Mouse (Mus musculus) lung, adult 10 weeks (tissue): Measurements from ENCODE around the gene Tnfaip6. TPM values are rescaled to one million over a fixed set of nuclear protein-coding genes. Genes with fewer than 3 reads are reported as not detected.

Experiments used
- polyA plus RNA-seq: library from polyadenylated mRNA; stranded (reverse); fragments of 350-450 nt; fragmentation: Illumina TruSeq; extraction: RNeasy Lipid Tissue Mini Kit (QIAGEN cat#74804); gene quantifications from one replicate; pipeline ENCODE4 v1.2.3, GENCODE M21; 2014; ENCODE audit warnings: low read depth, low replicate concordance; ENCODE audit not compliant: insufficient read depth

The Tnfaip6 gene
- polyA plus RNA-seq = 1.7 TPM

GRCm38 (mm10) chr2:52037882-52038281, at the start of gene Tnfaip6:
TSS of gene Tnfaip6 (plus strand) at chr2:52038009.

GRCm38 (mm10) chr2:52072491-52073140, 34.8 kb downstream of the Tnfaip6 start, which contains the start of gene Rif1:
TSS of gene Rif1 (plus strand) at chr2:52072832.

Other genes starting within 250 kb of the Tnfaip6 start
- 18.4 TPM for gene Rbm43, start 102.8 kb upstream of the Tnfaip6 start, polyA plus RNA-seq
- gene Nmi, start 64.5 kb upstream of the Tnfaip6 start, polyA plus RNA-seq = 39.0 TPM
- gene Rif1, start 34.8 kb downstream of the Tnfaip6 start, polyA plus RNA-seq = 7.9 TPM